Mouse (Mus musculus): ENCODE data around the gene Plin2. TPM values are rescaled to one million over a fixed set of nuclear protein-coding genes. Genes with fewer than 3 reads are reported as not detected.
"Not testable (repeated sequence)": the region's sequence is repeated elsewhere in the genome, so short reads cannot be mapped to it uniquely, and the experiment has no call there.

The Plin2 gene
- polyA plus RNA-seq, 1 experiment: 107 TPM

- H3K4me3 ChIP-seq (ENCODE audit: control insufficient read depth, insufficient read depth, low read length): no peak overlapping the region
- H3K4me1 ChIP-seq (replicated peaks; ENCODE audit: control insufficient read depth, insufficient read depth, low read length): peaks cover 17% of the 10 kb centered on the region
- 88% methylated on average over 2 of the region's 2 CpGs for WGBS
- DNase-seq: no peak
- no peaks in the 10 kb centered on the region for H3K36me3 ChIP-seq (ENCODE audit: control insufficient read depth, insufficient read depth, low read length)
- H3K27ac ChIP-seq (ENCODE audit: control insufficient read depth, insufficient read depth, low read length): no peak overlapping the region
- TF ChIP-seq CTCF (IDR thresholded peaks at IDR 0.05; ENCODE audit: borderline replicate concordance, control insufficient read depth, extremely low read depth, insufficient read depth, low read length, poor library complexity) (no peak), POLR2A (IDR thresholded peaks at IDR 0.05; ENCODE audit: control insufficient read depth, extremely low read depth, insufficient read depth, low read length, poor library complexity) (no peak)
- H3K27me3 ChIP-seq (ENCODE audit: control insufficient read depth, insufficient read depth, low read length): no peaks in the 10 kb centered on the region
Observed at GRCm38 (mm10) chr4:86679686-86680085, 9.8 kb upstream of the Plin2 start.

GRCm38 (mm10) chr4:86676756-86677155, 6.9 kb upstream of the Plin2 start:
- no peak for TF ChIP-seq POLR2A (IDR thresholded peaks at IDR 0.05; ENCODE audit: control insufficient read depth, extremely low read depth, insufficient read depth, low read length, poor library complexity)
- no peak for TF ChIP-seq CTCF (IDR thresholded peaks at IDR 0.05; ENCODE audit: borderline replicate concordance, control insufficient read depth, extremely low read depth, insufficient read depth, low read length, poor library complexity)
- no peak for DNase-seq
- no peak overlapping the region for H3K4me3 ChIP-seq (ENCODE audit: control insufficient read depth, insufficient read depth, low read length)

GRCm38 (mm10) chr4:86674739-86675138, 4.9 kb upstream of the Plin2 start:
- H3K4me3 ChIP-seq (ENCODE audit: control insufficient read depth, insufficient read depth, low read length): not testable (repeated sequence)

More at GRCm38 (mm10) chr4:86676756-86677155, 6.9 kb upstream of the Plin2 start:
- no peaks in the 10 kb centered on the region for H3K27me3 ChIP-seq (ENCODE audit: control insufficient read depth, insufficient read depth, low read length)
- H3K27ac ChIP-seq (ENCODE audit: control insufficient read depth, insufficient read depth, low read length): no peak overlapping the region
- peaks cover 10% of the 10 kb centered on the region for H3K4me1 ChIP-seq (replicated peaks; ENCODE audit: control insufficient read depth, insufficient read depth, low read length)
- no peaks in the 10 kb centered on the region for H3K36me3 ChIP-seq (ENCODE audit: control insufficient read depth, insufficient read depth, low read length)

GRCm38 (mm10) chr4:86674150-86674549, 4.3 kb upstream of the Plin2 start:
- H3K27me3 ChIP-seq (ENCODE audit: control insufficient read depth, insufficient read depth, low read length); H3K27ac ChIP-seq (ENCODE audit: control insufficient read depth, insufficient read depth, low read length); H3K4me3 ChIP-seq (ENCODE audit: control insufficient read depth, insufficient read depth, low read length); H3K36me3 ChIP-seq (ENCODE audit: control insufficient read depth, insufficient read depth, low read length); DNase-seq: not testable (repeated sequence)
- H3K4me1 ChIP-seq (replicated peaks; ENCODE audit: control insufficient read depth, insufficient read depth, low read length): peaks cover 11% of the 10 kb centered on the region

More at GRCm38 (mm10) chr4:86674739-86675138, 4.9 kb upstream of the Plin2 start:
- H3K27me3 ChIP-seq (ENCODE audit: control insufficient read depth, insufficient read depth, low read length); DNase-seq; H3K27ac ChIP-seq (ENCODE audit: control insufficient read depth, insufficient read depth, low read length); H3K36me3 ChIP-seq (ENCODE audit: control insufficient read depth, insufficient read depth, low read length): not testable (repeated sequence)
- H3K4me1 ChIP-seq (replicated peaks; ENCODE audit: control insufficient read depth, insufficient read depth, low read length): peaks cover 11% of the 10 kb centered on the region

GRCm38 (mm10) chr4:86672450-86672849, 2.6 kb upstream of the Plin2 start:
- TF ChIP-seq CTCF (IDR thresholded peaks at IDR 0.05; ENCODE audit: borderline replicate concordance, control insufficient read depth, extremely low read depth, insufficient read depth, low read length, poor library complexity): no peak
- no peak for TF ChIP-seq POLR2A (IDR thresholded peaks at IDR 0.05; ENCODE audit: control insufficient read depth, extremely low read depth, insufficient read depth, low read length, poor library complexity)
- Histone ChIP-seq H3K27ac (ENCODE audit: control insufficient read depth, insufficient read depth, low read length) (no peak overlapping the region), H3K4me1 (replicated peaks; ENCODE audit: control insufficient read depth, insufficient read depth, low read length) (peaks cover 19% of the 10 kb centered on the region), H3K4me3 (ENCODE audit: control insufficient read depth, insufficient read depth, low read length) (no peak overlapping the region), H3K27me3 (ENCODE audit: control insufficient read depth, insufficient read depth, low read length) (no peaks in the 10 kb centered on the region), H3K36me3 (ENCODE audit: control insufficient read depth, insufficient read depth, low read length) (no peaks in the 10 kb centered on the region)
- 98% methylated on average over 7 of the region's 7 CpGs for WGBS
- no peak for DNase-seq

GRCm38 (mm10) chr4:86671803-86672202, 1.9 kb upstream of the Plin2 start:
- TF ChIP-seq CTCF (IDR thresholded peaks at IDR 0.05; ENCODE audit: borderline replicate concordance, control insufficient read depth, extremely low read depth, insufficient read depth, low read length, poor library complexity) (no peak), POLR2A (IDR thresholded peaks at IDR 0.05; ENCODE audit: control insufficient read depth, extremely low read depth, insufficient read depth, low read length, poor library complexity) (no peak)
- Histone ChIP-seq H3K4me1 (replicated peaks; ENCODE audit: control insufficient read depth, insufficient read depth, low read length) (peaks cover 19% of the 10 kb centered on the region), H3K4me3 (ENCODE audit: control insufficient read depth, insufficient read depth, low read length) (no peak overlapping the region), H3K36me3 (ENCODE audit: control insufficient read depth, insufficient read depth, low read length) (no peaks in the 10 kb centered on the region), H3K27ac (ENCODE audit: control insufficient read depth, insufficient read depth, low read length) (no peak overlapping the region), H3K27me3 (ENCODE audit: control insufficient read depth, insufficient read depth, low read length) (no peaks in the 10 kb centered on the region)
- whole genome bisulfite sequencing: 79% methylated on average over 3 of the region's 3 CpGs
- DNase-seq: no peak

GRCm38 (mm10) chr4:86670582-86671306, 884 bp upstream of the Plin2 start:
- no peak overlapping the region for H3K4me3 ChIP-seq (ENCODE audit: control insufficient read depth, insufficient read depth, low read length)
- no peak for DNase-seq
- no peaks in the 10 kb centered on the region for H3K27me3 ChIP-seq (ENCODE audit: control insufficient read depth, insufficient read depth, low read length)
- peaks cover 19% of the 10 kb centered on the region for H3K4me1 ChIP-seq (replicated peaks; ENCODE audit: control insufficient read depth, insufficient read depth, low read length)
- WGBS: 92% methylated on average over 8 of the region's 8 CpGs
- H3K27ac ChIP-seq (ENCODE audit: control insufficient read depth, insufficient read depth, low read length): no peak overlapping the region
- TF ChIP-seq POLR2A (IDR thresholded peaks at IDR 0.05; ENCODE audit: control insufficient read depth, extremely low read depth, insufficient read depth, low read length, poor library complexity): no peak
- TF ChIP-seq CTCF (IDR thresholded peaks at IDR 0.05; ENCODE audit: borderline replicate concordance, control insufficient read depth, extremely low read depth, insufficient read depth, low read length, poor library complexity): no peak
- no peaks in the 10 kb centered on the region for H3K36me3 ChIP-seq (ENCODE audit: control insufficient read depth, insufficient read depth, low read length)

GRCm38 (mm10) chr4:86669241-86669753, 563 bp downstream of the Plin2 start:
- 12% methylated on average over 6 of the region's 6 CpGs for WGBS
- H3K27ac ChIP-seq (ENCODE audit: control insufficient read depth, insufficient read depth, low read length): not testable (repeated sequence)

More at GRCm38 (mm10) chr4:86669241-86669753, 563 bp downstream of the Plin2 start:
- H3K27me3 ChIP-seq (ENCODE audit: control insufficient read depth, insufficient read depth, low read length); H3K36me3 ChIP-seq (ENCODE audit: control insufficient read depth, insufficient read depth, low read length); DNase-seq: not testable (repeated sequence)
- H3K4me3 ChIP-seq (ENCODE audit: control insufficient read depth, insufficient read depth, low read length): peak overlapping the region; percentile 98
- H3K4me1 ChIP-seq (replicated peaks; ENCODE audit: control insufficient read depth, insufficient read depth, low read length): peaks cover 19% of the 10 kb centered on the region
